Mouse (Mus musculus): ENCODE measurements around the gene Oosp3. TPM values are rescaled to one million over a fixed set of nuclear protein-coding genes. Genes with fewer than 3 reads are reported as not detected.

Gene Oosp3
- polyA plus RNA-seq (2014; fragmentation: Illumina TruSeq; extraction: RNeasy Lipid Tissue Mini Kit (QIAGEN cat#74804); ENCODE audit: low read depth, low replicate concordance): not detected

DNA sequence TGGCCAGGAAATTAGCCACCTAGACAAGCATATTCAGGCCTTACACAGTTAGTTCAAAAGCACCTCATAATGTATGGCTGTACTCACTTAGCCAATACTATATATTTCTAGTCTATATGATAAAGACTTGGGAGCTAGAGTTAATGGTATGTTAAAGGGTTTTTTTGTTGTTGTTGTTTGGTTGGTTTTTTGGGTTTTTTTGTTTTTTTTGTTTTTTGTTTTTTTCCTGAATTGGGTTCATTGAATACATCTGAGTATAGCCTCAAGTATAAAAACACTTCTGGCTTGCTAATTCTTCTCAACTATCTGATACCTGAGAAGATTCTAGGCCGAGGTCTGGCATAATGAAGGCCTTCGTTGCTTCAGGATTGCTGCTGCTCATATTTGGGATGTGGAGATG, at the start of gene Oosp3:
Oosp3 (plus strand) TSS at position 301 of the 400 bp plus-strand sequence.

DNA sequence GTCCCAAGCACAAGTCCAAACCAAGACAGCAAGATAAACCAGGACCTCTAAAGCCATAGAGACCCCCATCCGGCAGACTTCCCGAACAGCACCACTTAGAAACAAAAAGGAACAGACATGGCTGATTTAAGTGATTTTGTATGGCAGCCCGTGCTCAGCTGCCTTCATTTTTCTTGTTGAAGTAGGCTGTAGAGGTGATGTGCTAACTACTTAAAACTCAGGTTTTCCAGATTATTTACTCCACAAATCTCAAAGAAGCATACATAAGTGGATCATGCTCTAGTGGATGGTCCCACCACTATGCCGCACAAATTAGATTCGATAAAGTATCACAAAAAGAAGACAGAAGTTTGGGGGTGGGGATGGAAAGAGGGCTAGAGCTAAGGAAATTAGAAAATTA, 36.4 kb upstream of the Oosp3 start, which contains the start of gene Oosp2:
Oosp2 (minus strand) TSS at position 101 of the 400 bp plus-strand sequence.

DNA sequence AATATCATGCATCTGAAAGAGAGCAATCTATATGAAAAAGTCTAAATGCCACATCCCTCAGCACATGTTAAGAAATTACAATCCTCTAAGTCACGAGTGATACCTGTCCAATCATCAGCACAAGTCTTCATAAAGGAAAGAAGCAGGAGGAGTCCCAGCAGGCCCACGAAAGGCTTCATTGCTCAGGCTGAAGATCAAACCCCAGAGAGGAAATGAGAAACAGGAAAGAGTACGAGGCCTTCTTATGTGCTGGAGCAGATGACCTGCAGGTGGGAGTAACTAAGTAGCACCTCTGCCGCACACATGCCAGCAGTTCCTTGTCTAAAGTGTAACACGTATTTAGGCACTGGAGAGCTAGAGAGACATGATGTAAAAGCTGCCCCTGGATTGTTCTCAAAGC, 6.0 kb upstream of the Oosp3 start, which contains the start of gene Oosp1:
Oosp1 (minus strand) TSS at position 312 of the 400 bp plus-strand sequence.

DNA sequence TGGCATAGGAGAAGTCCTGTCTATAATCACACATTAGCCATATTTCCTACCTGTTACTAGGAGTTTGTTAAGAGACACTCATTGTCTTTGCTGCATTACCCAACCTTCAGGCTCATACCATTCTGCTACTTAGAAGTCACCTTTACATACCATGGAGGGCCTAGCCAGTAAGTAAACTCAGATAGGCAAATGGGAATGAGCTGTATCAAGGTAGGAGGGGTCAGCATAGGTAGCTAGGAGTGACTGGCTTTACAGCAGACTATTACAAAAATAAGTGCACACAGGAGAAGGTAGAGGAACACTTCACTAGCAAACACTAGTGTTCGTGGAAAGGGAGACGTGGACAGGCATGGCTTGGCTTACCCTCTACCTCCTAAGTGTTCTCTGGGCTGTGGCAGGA, 50.4 kb downstream of the Oosp3 start, which contains the start of gene Gif:
Gif (plus strand) TSS at position 257 of the 400 bp plus-strand sequence.

Other genes with a start within 250 kb of the Oosp3 start
- 37.9 TPM for gene Ms4a6c, start 227.7 kb upstream of the Oosp3 start, polyA plus RNA-seq (2014; fragmentation: Illumina TruSeq; extraction: RNeasy Lipid Tissue Mini Kit (QIAGEN cat#74804); ENCODE audit: low read depth, low replicate concordance)
- 0.82 TPM for gene Gm8369, start 211.1 kb upstream of the Oosp3 start, polyA plus RNA-seq (2014; fragmentation: Illumina TruSeq; extraction: RNeasy Lipid Tissue Mini Kit (QIAGEN cat#74804); ENCODE audit: low read depth, low replicate concordance)
- 22.9 TPM for gene Ms4a6b, start 180.5 kb upstream of the Oosp3 start, polyA plus RNA-seq (2014; fragmentation: Illumina TruSeq; extraction: RNeasy Lipid Tissue Mini Kit (QIAGEN cat#74804); ENCODE audit: low read depth, low replicate concordance)
- gene Ms4a4d, start 160.3 kb upstream of the Oosp3 start, polyA plus RNA-seq (2014; fragmentation: Illumina TruSeq; extraction: RNeasy Lipid Tissue Mini Kit (QIAGEN cat#74804); ENCODE audit: low read depth, low replicate concordance): 19.2 TPM
- 18.7 TPM for gene Ms4a6d, start 92.2 kb upstream of the Oosp3 start, polyA plus RNA-seq (2014; fragmentation: Illumina TruSeq; extraction: RNeasy Lipid Tissue Mini Kit (QIAGEN cat#74804); ENCODE audit: low read depth, low replicate concordance)
- gene Ms4a2, start 73.3 kb upstream of the Oosp3 start, polyA plus RNA-seq (2014; fragmentation: Illumina TruSeq; extraction: RNeasy Lipid Tissue Mini Kit (QIAGEN cat#74804); ENCODE audit: low read depth, low replicate concordance): 0.64 TPM
- not detected for gene Ms4a3, start 56.2 kb upstream of the Oosp3 start, polyA plus RNA-seq (2014; fragmentation: Illumina TruSeq; extraction: RNeasy Lipid Tissue Mini Kit (QIAGEN cat#74804); ENCODE audit: low read depth, low replicate concordance)
- gene Oosp2, start 36.5 kb upstream of the Oosp3 start, polyA plus RNA-seq (2014; fragmentation: Illumina TruSeq; extraction: RNeasy Lipid Tissue Mini Kit (QIAGEN cat#74804); ENCODE audit: low read depth, low replicate concordance): 3.6 TPM
- 3.4 TPM for gene Oosp1, start 5.9 kb upstream of the Oosp3 start, polyA plus RNA-seq (2014; fragmentation: Illumina TruSeq; extraction: RNeasy Lipid Tissue Mini Kit (QIAGEN cat#74804); ENCODE audit: low read depth, low replicate concordance)
- not detected for gene Gif, start 50.5 kb downstream of the Oosp3 start, polyA plus RNA-seq (2014; fragmentation: Illumina TruSeq; extraction: RNeasy Lipid Tissue Mini Kit (QIAGEN cat#74804); ENCODE audit: low read depth, low replicate concordance)
- gene Mrpl16, start 73.3 kb downstream of the Oosp3 start, polyA plus RNA-seq (2014; fragmentation: Illumina TruSeq; extraction: RNeasy Lipid Tissue Mini Kit (QIAGEN cat#74804); ENCODE audit: low read depth, low replicate concordance): 58.3 TPM
- 17.1 TPM for gene Stx3, start 122.3 kb downstream of the Oosp3 start, polyA plus RNA-seq (2014; fragmentation: Illumina TruSeq; extraction: RNeasy Lipid Tissue Mini Kit (QIAGEN cat#74804); ENCODE audit: low read depth, low replicate concordance)
- not detected for gene Olfr1417, start 142.2 kb downstream of the Oosp3 start, polyA plus RNA-seq (2014; fragmentation: Illumina TruSeq; extraction: RNeasy Lipid Tissue Mini Kit (QIAGEN cat#74804); ENCODE audit: low read depth, low replicate concordance)
- not detected for gene Olfr1418, start 164.0 kb downstream of the Oosp3 start, polyA plus RNA-seq (2014; fragmentation: Illumina TruSeq; extraction: RNeasy Lipid Tissue Mini Kit (QIAGEN cat#74804); ENCODE audit: low read depth, low replicate concordance)
- gene Olfr1419, start 178.1 kb downstream of the Oosp3 start, polyA plus RNA-seq (2014; fragmentation: Illumina TruSeq; extraction: RNeasy Lipid Tissue Mini Kit (QIAGEN cat#74804); ENCODE audit: low read depth, low replicate concordance): not detected
- not detected for gene Olfr1420, start 189.5 kb downstream of the Oosp3 start, polyA plus RNA-seq (2014; fragmentation: Illumina TruSeq; extraction: RNeasy Lipid Tissue Mini Kit (QIAGEN cat#74804); ENCODE audit: low read depth, low replicate concordance)
- gene Patl1, start 215.3 kb downstream of the Oosp3 start, polyA plus RNA-seq (2014; fragmentation: Illumina TruSeq; extraction: RNeasy Lipid Tissue Mini Kit (QIAGEN cat#74804); ENCODE audit: low read depth, low replicate concordance): 39.1 TPM